Mouse (Mus musculus) megakaryocyte, adult 5-6 weeks (primary cell): ENCODE measurements around the gene Sobp. TPM values are rescaled to one million over a fixed set of nuclear protein-coding genes. Genes with fewer than 3 reads are reported as not detected.
A peak's percentile ranks its signal among the peaks of the same experiment; 100 is the strongest.

Experiments
- ATAC-seq: 2 replicates; pipeline ENCODE4 v1.8.0; 2016; ENCODE audit warnings: mild to moderate bottlenecking, inconsistent platforms; ENCODE audit not compliant: poor library complexity, severe bottlenecking
- total RNA-seq, 2 experiments: library from RNA; stranded (forward) in 1 of 2; stranded (reverse) in 1 of 2; fragments of 153-499, 151-499 nt in 1 of 2; fragments of 221-1000, 200-1000 nt in 1 of 2; gene quantifications; 2 replicates each; pipeline versions ENCODE4 v1.2.3 to v1.2.4; 2015 to 2017

The Sobp gene
- total RNA-seq, 2 experiments from 2014 or later = not detected

DNA sequence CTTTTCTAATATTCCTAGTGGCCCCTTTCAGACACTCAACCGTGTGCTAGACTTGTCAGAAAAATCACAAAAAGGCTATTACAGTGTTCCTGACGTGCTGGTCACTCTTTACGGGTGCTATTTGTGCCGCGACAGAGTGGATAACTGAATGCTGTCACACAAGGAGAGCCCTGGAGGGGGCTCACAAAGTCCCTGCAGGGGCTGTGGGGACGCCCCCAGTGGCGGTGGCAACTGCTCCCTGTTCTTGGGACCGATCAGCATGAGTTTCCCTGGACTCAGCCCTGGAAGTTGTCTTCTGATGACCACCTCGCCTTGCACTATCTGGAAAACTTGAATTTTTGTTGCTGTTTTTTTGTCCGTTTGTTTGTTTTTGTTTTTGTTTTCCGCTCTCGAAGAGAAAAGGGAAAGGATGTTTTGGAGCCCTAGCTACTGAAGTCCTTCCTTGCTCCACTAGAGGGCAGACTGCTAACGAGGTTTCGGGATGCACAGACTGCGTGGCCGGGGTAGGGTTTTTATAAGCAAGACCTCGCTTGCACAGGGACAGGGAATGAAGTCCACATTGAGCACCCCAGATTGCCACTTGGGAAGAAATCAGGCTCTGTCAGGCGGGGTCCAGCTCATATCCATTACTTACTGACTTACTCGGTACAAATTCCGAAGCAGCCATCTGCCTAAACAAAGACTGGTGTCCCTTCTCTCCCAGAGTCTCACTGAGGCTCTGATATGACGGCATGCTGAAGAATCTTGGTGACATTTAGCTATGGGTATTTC is 216.3 kb downstream of the Sobp start:
- ATAC-seq = peak; percentile 45; the same call in 1 of the 2 replicates

DNA sequence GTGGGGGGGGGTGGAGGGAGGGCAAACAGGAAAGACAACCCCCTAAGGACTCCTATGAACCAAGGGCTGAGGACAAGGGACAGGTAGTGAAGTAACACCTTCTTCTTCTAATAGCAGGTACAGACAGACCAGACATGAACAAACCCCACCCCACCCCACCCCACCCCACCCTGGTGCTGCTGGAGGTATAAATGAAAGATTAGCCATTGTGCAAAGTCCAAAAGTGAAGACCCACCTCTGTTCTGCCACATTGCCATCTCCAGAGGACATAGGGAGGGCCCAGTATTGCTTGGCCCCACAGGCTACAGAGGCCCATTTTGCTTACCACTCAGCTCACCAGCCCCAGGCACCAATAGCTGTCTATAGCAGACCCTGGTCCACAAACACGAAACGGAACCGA is 219.1 kb downstream of the Sobp start:
- no peak for ATAC-seq

DNA sequence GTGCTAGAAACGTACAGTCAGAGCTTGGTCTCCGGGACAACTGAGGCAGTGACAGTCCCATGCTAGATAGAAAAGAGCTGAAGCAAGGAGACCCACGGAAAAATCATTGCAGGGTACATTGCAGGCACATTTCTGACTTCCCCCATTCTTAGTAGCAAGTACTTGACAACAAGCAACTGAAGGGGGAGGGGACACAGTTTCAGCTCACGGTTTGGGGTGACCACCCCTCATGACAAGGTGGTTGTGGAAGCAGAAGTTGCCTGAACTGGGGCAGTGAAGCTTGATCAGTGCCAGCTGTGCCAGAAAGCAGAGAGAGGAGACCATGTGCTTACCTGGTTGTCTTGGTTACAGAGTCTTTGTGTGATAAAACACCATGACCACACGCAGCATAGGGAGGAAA is 220.7 kb downstream of the Sobp start:
- ATAC-seq = no peak

Other genes with a start within 250 kb of the Sobp start
- gene 9030612E09Rik, start 174 bp upstream of the Sobp start, total RNA-seq (2015) = not detected in 2 replicates
- not detected in 2 replicates for gene 9030612E09Rik, start 174 bp upstream of the Sobp start, total RNA-seq (2017)
- gene Pdss2, start 47.0 kb upstream of the Sobp start, total RNA-seq (2015) = 2.7 and 5.8 TPM in 2 replicates
- 10.1 and 11.4 TPM in 2 replicates for gene Pdss2, start 47.0 kb upstream of the Sobp start, total RNA-seq (2017)